Mouse (Mus musculus) intestine, postnatal 0 days (tissue): Measurements from ENCODE around the gene Lpp. TPM values are rescaled to one million over a fixed set of nuclear protein-coding genes. Genes with fewer than 3 reads are reported as not detected.

Source experiments
- ATAC-seq: fragments of 200-750 bp; cut with Nextera tagmentation; 2 replicates; pipeline ENCODE4 v1.8.0; 2017; ENCODE audit warnings: mild to moderate bottlenecking, moderate TSS enrichment, moderate library complexity
- H3K27ac ChIP-seq: fragments of 300-500 bp; sonication (generic); 2 replicates; pipeline ENCODE4 v1.5.1; 2014; ENCODE audit warnings: mild to moderate bottlenecking, low read depth, low read length, moderate library complexity
- H3K27me3 ChIP-seq: fragments of 300-500 bp; sonication (generic); replicated peaks from 2 replicates; pipeline ENCODE4 v1.6.1; 2014; ENCODE audit warnings: low read length, mixed read lengths; ENCODE audit not compliant: control insufficient read depth, insufficient read depth
- H3K36me3 ChIP-seq: fragments of 300-500 bp; sonication (generic); 2 replicates; pipeline ENCODE4 v1.6.1; 2014; ENCODE audit warnings: mild to moderate bottlenecking, moderate library complexity; ENCODE audit not compliant: control insufficient read depth, insufficient read depth
- H3K4me1 ChIP-seq: fragments of 300-500 bp; sonication (generic); replicated peaks from 2 replicates; pipeline ENCODE4 v1.6.1; 2014; ENCODE audit warnings: antibody characterized with exemption, low read length, mixed read lengths; ENCODE audit not compliant: control insufficient read depth, insufficient read depth
- H3K4me2 ChIP-seq: fragments of 300-500 bp; sonication (generic); replicated peaks from 2 replicates; pipeline ENCODE4 v1.6.1; 2014; ENCODE audit warnings: low read depth, mild to moderate bottlenecking, moderate library complexity
- H3K4me3 ChIP-seq: fragments of 300-500 bp; sonication (generic); 2 replicates; pipeline ENCODE4 v1.5.1; 2014; ENCODE audit warnings: low read depth, low read length
- H3K9ac ChIP-seq: fragments of 300-500 bp; sonication (generic); 2 replicates; pipeline ENCODE4 v1.6.1; 2014; ENCODE audit warnings: mild to moderate bottlenecking, low read depth, low read length
- H3K9me3 ChIP-seq: fragments of 300-500 bp; sonication (generic); 2 replicates; pipeline ENCODE4 v1.6.1; 2016; ENCODE audit warnings: mixed run types; ENCODE audit not compliant: control insufficient read depth
- CTCF ChIP-seq: sonication (generic); IDR thresholded peaks from 2 replicates; pipeline ENCODE4 v1.5.1; 2016; ENCODE audit warnings: low read depth, mild to moderate bottlenecking, control low read depth, antibody characterized with exemption, moderate library complexity
- WGBS: fragments of 180-500 bp; shearing (Covaris S2); extraction: QIAGEN DNeasy Blood & Tissue Kit; methylation state at CpG from one replicate; pipeline ENCODE4 v1.1.7; 2014; 5-methylcytosine and 5-hydroxymethylcytosine counted together
- polyA plus RNA-seq: library from polyadenylated mRNA; unstranded; fragments of >200 nt; fragmentation: Nextera tagmentation; extraction: Ambion mirVana; gene quantifications from 2 replicates; pipeline ENCODE4 v1.2.1, GENCODE M21; 2015

Lpp gene
- polyA plus RNA-seq, 1 experiment from 2014 or later, result 32.8 TPM

DNA sequence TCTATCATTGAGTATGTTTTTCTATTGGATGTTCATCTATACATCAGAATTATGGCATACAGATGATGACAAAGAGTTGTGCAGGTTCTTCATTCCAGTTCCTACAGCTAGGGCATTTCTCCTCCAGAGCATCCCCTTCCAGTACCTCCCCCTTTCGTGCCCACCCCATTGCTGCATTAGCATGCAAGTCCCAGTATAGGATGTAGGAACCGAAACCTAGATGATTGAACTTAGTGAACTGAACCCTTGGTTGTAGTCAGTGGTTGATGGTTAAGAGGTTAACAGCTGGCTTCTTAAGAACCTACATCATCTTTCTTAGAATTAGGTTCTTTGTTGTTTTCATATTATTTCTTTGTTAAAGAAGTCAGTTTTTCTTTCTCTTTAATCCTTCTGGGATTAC is 265.7 kb downstream of the Lpp start:
- Histone ChIP-seq H3K9ac (no peak overlapping the region), H3K4me1 (no peaks in the 10 kb centered on the region), H3K27ac (no peak overlapping the region), H3K9me3 (no peaks in the 10 kb centered on the region), H3K4me2 (no peak overlapping the region), H3K4me3 (no peak overlapping the region), H3K27me3 (no peaks in the 10 kb centered on the region), H3K36me3 (peaks cover 8% of the 10 kb centered on the region; the same call in 1 of the 2 replicates)
- no peak for ATAC-seq
- WGBS, result 90% methylated on average over 2 of the region's 2 CpGs
- TF ChIP-seq CTCF, result no peak

DNA sequence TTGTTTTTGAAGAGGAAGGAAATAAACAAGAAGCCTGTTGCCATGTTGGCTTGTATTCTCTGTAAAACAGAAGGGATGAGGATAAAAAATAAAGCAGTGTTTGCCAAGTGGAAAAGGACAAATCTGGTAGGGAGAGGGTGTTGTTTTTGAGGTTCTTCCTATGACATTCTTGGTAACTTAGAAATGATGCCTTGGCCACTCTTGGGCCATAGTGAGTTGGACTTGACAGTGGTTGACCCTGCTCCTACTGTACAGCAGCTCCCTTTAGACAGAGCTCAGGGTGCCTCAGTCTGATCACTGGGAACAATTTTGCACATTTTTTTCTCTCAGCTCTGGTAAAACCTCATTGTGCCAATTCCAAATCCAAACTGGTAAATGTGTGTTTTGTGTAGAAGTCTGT is 270.8 kb downstream of the Lpp start:
- Histone ChIP-seq H3K4me1 (no peaks in the 10 kb centered on the region), H3K4me3 (no peak overlapping the region), H3K36me3 (peaks cover 8% of the 10 kb centered on the region; the same call in 1 of the 2 replicates), H3K9me3 (no peaks in the 10 kb centered on the region), H3K27ac (no peak overlapping the region), H3K4me2 (no peak overlapping the region), H3K9ac (no peak overlapping the region), H3K27me3 (no peaks in the 10 kb centered on the region)
- ATAC-seq, result no peak
- TF ChIP-seq CTCF, result no peak

DNA sequence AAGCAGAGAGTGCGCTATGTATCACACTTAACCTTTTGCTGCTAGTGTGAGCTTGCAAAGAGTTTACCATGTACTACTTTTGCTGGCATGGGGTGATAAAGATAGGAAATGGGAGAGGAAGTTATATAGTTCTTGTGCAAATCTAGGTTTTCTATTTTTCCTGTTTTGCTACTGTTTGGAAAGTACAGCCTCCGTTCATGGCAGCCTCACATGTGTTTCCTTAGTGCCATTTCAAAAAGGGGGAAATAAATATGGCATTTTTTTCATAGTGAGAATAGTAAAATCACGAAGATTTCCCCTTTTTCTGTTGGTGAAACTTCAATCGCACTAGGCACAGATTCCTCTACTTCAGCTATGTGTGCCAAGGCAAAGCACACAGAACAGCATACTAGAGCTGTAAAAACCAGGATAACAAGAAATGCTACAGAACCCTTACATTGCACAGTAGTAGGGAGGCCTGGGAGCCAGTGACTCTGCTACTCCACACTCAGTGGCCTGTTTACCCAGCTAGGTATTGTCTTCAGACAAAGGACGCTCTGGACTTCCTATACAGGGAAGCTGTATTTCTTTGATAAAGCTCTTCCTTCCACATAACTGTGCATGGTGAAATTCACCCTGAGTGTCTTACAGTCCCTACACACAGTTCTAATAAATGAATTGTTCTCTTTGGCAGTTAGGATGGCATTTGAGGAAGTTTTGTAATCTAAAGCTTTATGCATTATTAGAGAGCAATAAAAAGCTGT is 276.6 kb downstream of the Lpp start:
- TF ChIP-seq CTCF, result no peak
- WGBS, result 85% methylated on average over 5 of the region's 5 CpGs
- H3K4me2 ChIP-seq, result no peak overlapping the region
- H3K9me3 ChIP-seq, result no peaks in the 10 kb centered on the region
- no peak overlapping the region for H3K27ac ChIP-seq
- H3K4me1 ChIP-seq, result peaks cover 4% of the 10 kb centered on the region
- H3K36me3 ChIP-seq, result no peaks in the 10 kb centered on the region
- H3K27me3 ChIP-seq, result no peaks in the 10 kb centered on the region
- H3K4me3 ChIP-seq, result no peak overlapping the region
- no peak overlapping the region for H3K9ac ChIP-seq
- ATAC-seq, result no peak

DNA sequence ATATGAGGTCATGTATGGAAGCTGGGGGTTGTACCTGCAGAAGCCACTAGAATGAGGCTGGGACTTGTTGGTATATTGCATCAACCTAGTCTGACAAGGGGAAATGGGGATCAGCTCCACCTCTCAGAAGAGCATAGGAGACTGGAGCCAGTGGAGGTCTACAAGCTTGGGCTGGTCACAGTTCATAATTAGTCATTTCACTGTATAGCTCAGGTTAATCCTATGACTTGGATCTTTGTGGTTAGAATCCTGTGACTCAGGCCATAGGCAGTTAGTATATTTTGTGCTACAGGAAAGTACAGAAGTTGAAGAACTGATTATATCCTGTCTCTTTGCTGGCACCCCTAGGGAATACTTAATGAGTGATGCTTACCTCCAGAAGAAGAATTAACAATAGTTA is 285.6 kb downstream of the Lpp start:
- no peak overlapping the region for H3K9ac ChIP-seq
- no peak for ATAC-seq
- H3K9me3 ChIP-seq, result no peaks in the 10 kb centered on the region
- no peak for TF ChIP-seq CTCF
- H3K4me1 ChIP-seq, result no peaks in the 10 kb centered on the region
- no peaks in the 10 kb centered on the region for H3K27me3 ChIP-seq
- H3K36me3 ChIP-seq, result peaks cover 19% of the 10 kb centered on the region; the same call in 1 of the 2 replicates
- no peak overlapping the region for H3K27ac ChIP-seq
- H3K4me3 ChIP-seq, result no peak overlapping the region
- H3K4me2 ChIP-seq, result no peak overlapping the region

DNA sequence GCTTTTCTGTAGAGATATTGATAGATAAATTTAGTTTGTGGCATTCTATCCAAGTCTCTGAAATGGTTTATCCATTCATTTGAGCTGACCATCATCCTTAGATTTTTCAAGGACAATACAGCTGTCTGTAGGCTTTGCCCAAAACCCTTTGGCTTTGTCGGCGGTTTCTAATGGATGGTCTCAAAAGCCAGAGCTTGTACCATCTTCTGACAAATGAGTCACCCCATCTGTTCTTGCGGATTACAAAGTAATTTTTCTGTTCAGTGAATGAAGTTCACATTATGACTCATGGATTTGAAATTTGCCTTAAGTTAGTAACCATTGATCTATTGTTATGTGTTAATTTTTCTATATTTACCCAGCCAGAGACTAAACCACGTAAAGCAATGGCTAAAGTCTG is 301.8 kb downstream of the Lpp start:
- Histone ChIP-seq H3K27ac (no peak overlapping the region), H3K9ac (no peak overlapping the region), H3K4me1 (no peaks in the 10 kb centered on the region), H3K36me3 (no peaks in the 10 kb centered on the region), H3K9me3 (no peaks in the 10 kb centered on the region), H3K27me3 (no peaks in the 10 kb centered on the region), H3K4me2 (no peak overlapping the region), H3K4me3 (no peak overlapping the region)
- ATAC-seq, result no peak
- 79% methylated on average over 4 of the region's 4 CpGs for WGBS
- TF ChIP-seq CTCF, result no peak

DNA sequence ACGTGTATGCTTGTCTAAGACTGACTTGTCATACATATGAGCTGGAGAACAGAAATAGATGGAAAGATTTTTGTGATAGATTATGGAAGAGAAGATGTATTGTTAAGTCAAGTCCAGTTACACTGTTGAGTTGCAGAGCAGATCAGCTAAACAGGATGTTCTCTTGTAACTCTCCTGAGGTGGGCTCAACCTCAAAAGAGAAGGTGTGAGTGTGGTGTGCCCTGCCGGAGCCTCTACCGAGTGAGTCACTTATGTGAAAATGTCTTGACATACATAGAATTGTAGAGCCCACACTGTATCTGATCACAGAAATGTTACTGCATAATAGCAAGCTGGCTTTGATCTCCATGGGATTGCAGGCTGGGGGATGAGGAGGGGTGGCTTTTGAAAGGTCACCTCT is 310.9 kb downstream of the Lpp start:
- H3K4me2 ChIP-seq, result no peak overlapping the region
- no peak overlapping the region for H3K4me3 ChIP-seq
- TF ChIP-seq CTCF, result no peak
- WGBS, result 91% methylated on average over 3 of the region's 3 CpGs
- ATAC-seq, result no peak
- no peaks in the 10 kb centered on the region for H3K9me3 ChIP-seq
- H3K27ac ChIP-seq, result no peak overlapping the region
- no peaks in the 10 kb centered on the region for H3K27me3 ChIP-seq
- no peak overlapping the region for H3K9ac ChIP-seq
- no peaks in the 10 kb centered on the region for H3K36me3 ChIP-seq
- no peaks in the 10 kb centered on the region for H3K4me1 ChIP-seq
